In genomic region chr16:92241989-92242644, GRCm38 (mm10) we compare ENCODE assay signal across 31 mouse cellular contexts. TPM values are rescaled to one million over a fixed set of nuclear protein-coding genes. Genes with fewer than 3 reads are reported as not detected.
DNase-seq lines count a peak whose midpoint lies in the region; ATAC-seq and TF ChIP-seq lines count a peak whose summit lies in the region.
"Had no signal": no experiment of that assay in that cellular context is flagged by ENCODE, and none has a peak within 500 bp of the region (broad histone marks: within the 10 kb centered on the region; RNA-seq: fewer than 3 reads in every experiment).

No protein-coding gene starts in this region.

- WGBS in liver, embryonic 13.5 days (ENCODE audit: insufficient replicate concordance), result 64% methylated on average over 6 of the region's 6 CpGs
- WGBS in liver, embryonic 12.5 days (ENCODE audit: insufficient replicate concordance), result 69% methylated on average over 6 of the region's 6 CpGs
- 59% methylated on average over 6 of the region's 6 CpGs for WGBS in liver, embryonic 16.5 days (ENCODE audit: insufficient replicate concordance)

- ATAC-seq in liver, embryonic 13.5 days (ENCODE audit: low read depth), result 0 out of 2 replicates have a peak, but pooled peaks have one; percentile 43
- ATAC-seq in liver, embryonic 12.5 days, result no peak; the same call in 1 of the 2 replicates
- ATAC-seq in liver, embryonic 16.5 days (ENCODE audit: low read depth), result peak; percentile 70; the same call in 1 of the 2 replicates
- ATAC-seq: activated CD4-positive, CD25-positive, alpha-beta regulatory T cell, adult 4 months; CD4-positive, CD25-positive, alpha-beta regulatory T cell, adult 4 months; forebrain, embryonic 14.5 days; forebrain, embryonic 16.5 days; Patski had no signal

- in situ Hi-C loops in ES-E14 (cut with MboI; ENCODE audit: low sequenced_read_pairs in 2 of 2, unreplicated experiment in 2 of 2), result no loop called here

- no peaks in the 10 kb centered on the region for H3K27me3 ChIP-seq in liver, embryonic 13.5 days
- H3K27me3 ChIP-seq in liver, embryonic 12.5 days (replicated peaks), result 0 out of 2 replicates have a peak, but pooled peaks cover 2% of the 10 kb centered on the region
- H3K27me3 ChIP-seq in liver, embryonic 16.5 days (ENCODE audit: control insufficient read depth, insufficient read depth, low read depth, low read length), result no peaks in the 10 kb centered on the region
- H3K27me3 ChIP-seq: embryonic facial prominence, embryonic 15.5 days; forebrain, embryonic 12.5 days; Patski had no signal

- no peaks in the 10 kb centered on the region for H3K36me3 ChIP-seq in liver, embryonic 13.5 days
- no peaks in the 10 kb centered on the region for H3K36me3 ChIP-seq in liver, embryonic 12.5 days
- no peaks in the 10 kb centered on the region for H3K36me3 ChIP-seq in liver, embryonic 16.5 days (ENCODE audit: control insufficient read depth, insufficient read depth)
- no peaks in the 10 kb centered on the region for H3K36me3 ChIP-seq in ES-E14 (ENCODE audit: control insufficient read depth, insufficient read depth, low read length, poor library complexity, severe bottlenecking)
- H3K36me3 ChIP-seq: embryonic facial prominence, embryonic 13.5 days; embryonic facial prominence, embryonic 15.5 days; forebrain, embryonic 10.5 days; forebrain, embryonic 12.5 days; G1E had no signal

- H3K27ac ChIP-seq in liver, embryonic 13.5 days, result no peak overlapping the region
- H3K27ac ChIP-seq in liver, embryonic 12.5 days, result no peak overlapping the region
- H3K27ac ChIP-seq in liver, embryonic 16.5 days (ENCODE audit: low read length), result no peak overlapping the region
- no peak overlapping the region for H3K27ac ChIP-seq in ES-E14 (ENCODE audit: insufficient read depth, low read depth, low read length, poor library complexity, severe bottlenecking)
- H3K27ac ChIP-seq: embryonic facial prominence, embryonic 13.5 days; embryonic facial prominence, embryonic 15.5 days; forebrain, embryonic 10.5 days; forebrain, embryonic 12.5 days had no signal

- H3K4me1 ChIP-seq in liver, embryonic 13.5 days (replicated peaks), result no peaks in the 10 kb centered on the region
- no peaks in the 10 kb centered on the region for H3K4me1 ChIP-seq in liver, embryonic 12.5 days
- H3K4me1 ChIP-seq in liver, embryonic 16.5 days (ENCODE audit: control insufficient read depth, low read depth, low read length), result no peaks in the 10 kb centered on the region; the same call in 1 of the 2 replicates
- no peaks in the 10 kb centered on the region for H3K4me1 ChIP-seq in ES-E14 (ENCODE audit: control insufficient read depth in 2 of 2, insufficient read depth in 2 of 2, low read length in 2 of 2, poor library complexity in 1 of 2)
- H3K4me1 ChIP-seq: forebrain, embryonic 12.5 days had no signal

- no peak overlapping the region for H3K9ac ChIP-seq in liver, embryonic 13.5 days
- no peak overlapping the region for H3K9ac ChIP-seq in liver, embryonic 12.5 days
- H3K9ac ChIP-seq in liver, embryonic 16.5 days (ENCODE audit: low read depth, low read length), result no peak overlapping the region
- no peak overlapping the region for H3K9ac ChIP-seq in ES-E14 (ENCODE audit: insufficient read depth, low read depth, low read length, poor library complexity, severe bottlenecking)
- H3K9ac ChIP-seq: embryonic facial prominence, embryonic 13.5 days; embryonic facial prominence, embryonic 15.5 days; forebrain, embryonic 12.5 days had no signal

- DNase-seq in liver, embryonic 13.5 days, result no peak
- DNase-seq in liver (no peak), ES-E14 (ENCODE audit: low read depth, low spot score) (no peak)
- DNase-seq in B cell, adult 2 months, result no peak
- DNase-seq in lung, adult 18-20 months, result no peak
- DNase-seq: adrenal gland, adult 2 months; adrenal gland, postnatal 10 days; adrenal gland, postnatal 25 days; cerebellum, adult 11 months; cerebellum, adult 18-20 months; cerebellum, adult 8-10 months; cerebellum, adult 9-11 months; cerebellum, postnatal 14 days; cerebellum, postnatal 36 days; embryo, embryonic 11 days had no signal

- no peaks in the 10 kb centered on the region for H3K9me3 ChIP-seq in liver, embryonic 13.5 days (replicated peaks)
- no peaks in the 10 kb centered on the region for H3K9me3 ChIP-seq in liver, embryonic 12.5 days (replicated peaks)
- H3K9me3 ChIP-seq in liver, embryonic 16.5 days (replicated peaks; ENCODE audit: control insufficient read depth, low read length), result no peaks in the 10 kb centered on the region
- no peaks in the 10 kb centered on the region for H3K9me3 ChIP-seq in ES-E14 (ENCODE audit: control insufficient read depth, insufficient read depth, low read depth, low read length)
- H3K9me3 ChIP-seq: embryonic facial prominence, embryonic 13.5 days; embryonic facial prominence, embryonic 15.5 days; forebrain, embryonic 10.5 days; forebrain, embryonic 12.5 days; G1E had no signal

- no peak overlapping the region for H3K4me3 ChIP-seq in liver, embryonic 13.5 days (replicated peaks)
- no peak overlapping the region for H3K4me3 ChIP-seq in liver, embryonic 12.5 days
- no peak overlapping the region for H3K4me3 ChIP-seq in liver, embryonic 16.5 days (ENCODE audit: low read depth, low read length)
- H3K4me3 ChIP-seq in ES-E14 (ENCODE audit: insufficient read depth in 1 of 2, low read depth in 1 of 2, low read length in 2 of 2, poor library complexity in 1 of 2, severe bottlenecking in 1 of 2), result no peak overlapping the region
- H3K4me3 ChIP-seq: embryonic facial prominence, embryonic 13.5 days; embryonic facial prominence, embryonic 15.5 days; erythroblast, embryonic 14.5 days; forebrain, embryonic 10.5 days; forebrain, embryonic 12.5 days had no signal

- H3K4me2 ChIP-seq in liver, embryonic 13.5 days, result no peak overlapping the region
- H3K4me2 ChIP-seq in liver, embryonic 12.5 days, result no peak overlapping the region
- no peak overlapping the region for H3K4me2 ChIP-seq in liver, embryonic 16.5 days (ENCODE audit: low read depth, low read length)
- H3K4me2 ChIP-seq: embryonic facial prominence, embryonic 13.5 days; embryonic facial prominence, embryonic 15.5 days; forebrain, embryonic 12.5 days had no signal

TF ChIP-seq in ES-E14, 5 proteins besides CTCF, POLR2A, EP300 and RAD21:
- TF ChIP-seq ZNF384 (IDR thresholded peaks at IDR 0.05; ENCODE audit: low read depth, low read length) (peak; percentile 85), CHD2 (IDR thresholded peaks at IDR 0.05; ENCODE audit: low read depth, low read length) (no peak)

RNA-seq across cellular contexts. Expression of gene Kcne2, which starts 50.1 kb away (rescaled TPM):
- polyA plus RNA-seq in liver, embryonic 13.5 days (2015; fragmentation: Nextera tagmentation; extraction: Ambion mirVana), result 0.06 TPM in 1 of 2 replicates, not detected in the other
- 0.13 TPM in 1 of 2 replicates, not detected in the other for polyA plus RNA-seq in liver, embryonic 12.5 days (2016; fragmentation: Nextera tagmentation; extraction: Ambion mirVana)
- polyA plus RNA-seq in liver, embryonic 16.5 days (2015; fragmentation: Nextera tagmentation; extraction: Ambion mirVana), result not detected in 2 replicates
- not detected in 2 replicates for total RNA-seq in ES-E14 (2012; rRNA removed)
- total RNA-seq: adrenal gland, adult 2 months; adrenal gland, postnatal 10 days; adrenal gland, postnatal 25 days; adrenal gland, postnatal 4 days; common myeloid progenitor, adult 5-6 weeks had no signal
- polyA plus RNA-seq: activated CD4-positive, CD25-positive, alpha-beta regulatory T cell, adult 4 months; adrenal gland, adult 2 months; CD4-positive, CD25-positive, alpha-beta regulatory T cell, adult 4 months; embryonic facial prominence, embryonic 11.5 days; erythroblast, embryonic 14.5 days; G1E; Patski had no signal

RNA-seq across cellular contexts. Expression of gene Smim11, which starts 59.0 kb away (rescaled TPM):
- polyA plus RNA-seq in liver, embryonic 13.5 days (2015; fragmentation: Nextera tagmentation; extraction: Ambion mirVana), result 65.6 and 74.9 TPM in 2 replicates
- polyA plus RNA-seq in liver, embryonic 12.5 days (2016; fragmentation: Nextera tagmentation; extraction: Ambion mirVana), result 76.4 and 76.8 TPM in 2 replicates
- polyA plus RNA-seq in liver, embryonic 16.5 days (2015; fragmentation: Nextera tagmentation; extraction: Ambion mirVana), result 35.9 and 42.1 TPM in 2 replicates
- total RNA-seq in ES-E14 (2012; rRNA removed), result 27.5 and 34.1 TPM in 2 replicates
